Mouse (Mus musculus) forebrain, embryonic 11.5 days (tissue): ENCODE measurements around the gene Rex1bd. TPM values are rescaled to one million over a fixed set of nuclear protein-coding genes. Genes with fewer than 3 reads are reported as not detected.

Source experiments
- ATAC-seq: fragments of 200-750 bp; cut with Nextera tagmentation; replicated peaks from 2 replicates; pipeline ENCODE4 v1.8.0; 2017; ENCODE audit warnings: moderate TSS enrichment; ENCODE audit not compliant: low FRiP score
- DNase-seq: peaks from one replicate; pipeline ENCODE4 v3.0.0-alpha.2; 2017; ENCODE audit warnings: low spot score
- H3K27ac ChIP-seq: fragments of 300-500 bp; sonication (generic); 2 replicates; pipeline ENCODE4 v1.5.1; 2014; ENCODE audit warnings: low read depth, low read length
- H3K27me3 ChIP-seq: fragments of 300-500 bp; sonication (generic); 2 replicates; pipeline ENCODE4 v1.6.1; 2014; ENCODE audit warnings: mild to moderate bottlenecking, low read length, mixed read lengths; ENCODE audit not compliant: control insufficient read depth, insufficient read depth
- H3K36me3 ChIP-seq: fragments of 300-500 bp; sonication (generic); 2 replicates; pipeline ENCODE4 v1.6.1; 2014; ENCODE audit warnings: mild to moderate bottlenecking, low read length, moderate library complexity, mixed read lengths; ENCODE audit not compliant: control insufficient read depth, insufficient read depth
- H3K4me1 ChIP-seq: fragments of 300-500 bp; sonication (generic); replicated peaks from 2 replicates; pipeline ENCODE4 v1.6.1; 2014; ENCODE audit warnings: low read length, mixed read lengths; ENCODE audit not compliant: control insufficient read depth, insufficient read depth
- H3K4me2 ChIP-seq: fragments of 300-500 bp; sonication (generic); 2 replicates; pipeline ENCODE4 v1.6.1; 2014; ENCODE audit warnings: low read depth, mild to moderate bottlenecking, low read length, moderate library complexity, mixed read lengths; ENCODE audit not compliant: severe bottlenecking
- H3K4me3 ChIP-seq: fragments of 300-500 bp; sonication (generic); 2 replicates; pipeline ENCODE4 v1.5.1; 2014; ENCODE audit warnings: low read depth, low read length
- H3K9ac ChIP-seq: fragments of 300-500 bp; sonication (generic); 2 replicates; pipeline ENCODE4 v1.6.1; 2014; ENCODE audit warnings: low read length
- H3K9me3 ChIP-seq: fragments of 300-500 bp; sonication (generic); 2 replicates; pipeline ENCODE4 v1.6.1; 2016; ENCODE audit warnings: low read length, mixed read lengths; ENCODE audit not compliant: control insufficient read depth
- WGBS: fragments of 180-500 bp; shearing (Covaris S2); extraction: QIAGEN DNeasy Blood & Tissue Kit; methylation state at CpG from one replicate; pipeline ENCODE4 v1.1.7; 2014; 5-methylcytosine and 5-hydroxymethylcytosine counted together
- polyA plus RNA-seq: library from polyadenylated mRNA; unstranded; fragments of >200 nt; fragmentation: Nextera tagmentation; extraction: Ambion mirVana; gene quantifications from 2 replicates; pipeline ENCODE4 v1.2.1, GENCODE M21; 2014

The Rex1bd gene
- polyA plus RNA-seq, 1 experiment from 2014 or later = 113 TPM

GRCm38 (mm10) chr8:70481908-70482307 lies 24.6 kb downstream of the Rex1bd start:
- Histone ChIP-seq H3K9me3 (no peaks in the 10 kb centered on the region), H3K36me3 (no peaks in the 10 kb centered on the region), H3K27me3 (peaks cover 23% of the 10 kb centered on the region), H3K9ac (no peak overlapping the region), H3K4me3 (no peak overlapping the region), H3K4me1 (peaks cover 3% of the 10 kb centered on the region; the same call in 1 of the 2 replicates), H3K27ac (no peak overlapping the region), H3K4me2 (no peak overlapping the region)
- ATAC-seq = no peak
- DNase-seq = no peak
- 82% methylated on average over 3 of the region's 3 CpGs for WGBS

- no peak overlapping the region; the same call in 1 of the 2 replicates for H3K27ac ChIP-seq
- ATAC-seq (peak; percentile 44), DNase-seq (peak; percentile 67)
Measured at GRCm38 (mm10) chr8:70477269-70477982, 29.1 kb downstream of the Rex1bd start.

DNA sequence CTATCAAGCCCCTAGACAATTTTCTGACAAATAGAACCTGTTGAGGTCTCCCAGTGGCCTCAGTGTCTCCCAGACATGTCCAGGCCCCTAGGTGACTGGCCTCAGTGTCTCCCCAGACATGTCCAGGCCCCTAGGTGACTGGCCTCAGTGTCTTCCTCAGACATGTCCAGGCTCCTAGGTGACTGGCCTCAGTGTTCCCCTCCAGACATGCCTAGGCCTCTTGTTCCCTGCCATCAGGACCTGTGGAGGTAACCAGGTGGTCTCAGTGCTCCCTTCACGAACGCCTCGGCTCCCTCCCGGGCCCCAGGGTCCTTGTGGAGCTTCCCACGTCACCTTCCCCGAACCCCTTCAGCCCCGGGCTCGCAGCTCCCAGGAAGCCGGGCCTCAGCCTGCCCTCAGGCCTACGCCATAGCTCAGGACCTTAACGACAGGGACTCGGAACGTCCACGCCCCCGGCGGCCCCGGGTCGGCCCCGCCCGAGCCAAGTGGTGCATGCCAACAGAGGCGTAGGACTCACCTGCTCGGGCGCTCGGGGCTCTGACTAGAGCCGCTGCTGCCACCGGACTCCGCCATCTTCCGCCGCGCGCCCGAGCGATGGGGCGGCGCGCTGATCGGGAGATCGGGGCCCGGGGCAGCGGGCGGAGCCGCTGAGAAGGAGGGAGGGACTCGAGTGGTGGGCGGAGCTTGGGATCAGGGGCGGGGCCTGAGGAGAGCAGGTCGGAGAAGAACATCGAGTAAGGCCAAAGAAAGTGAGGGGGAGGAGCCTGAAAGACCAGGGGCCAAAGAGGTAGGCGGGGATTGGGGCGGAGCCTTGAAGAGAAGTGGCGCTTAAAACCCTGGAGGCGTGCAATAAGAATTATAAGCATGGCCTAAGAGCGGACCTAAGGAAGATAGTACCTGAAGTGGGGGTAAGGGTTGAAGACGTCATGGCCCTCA lies 30.0 kb downstream of the Rex1bd start, which contains the start of gene Klhl26:
Gene Klhl26 (minus strand): TSS at position 636 of the 936 bp plus-strand sequence.
- Histone ChIP-seq H3K27ac (no peak within 1 kb of the TSS; the same call in 1 of the 2 replicates), H3K4me1 (0 out of 2 replicates have a peak, but pooled peaks cover 7% of the 10 kb centered on the region), H3K4me2 (peak within 1 kb of the TSS; percentile 66), H3K36me3 (no peaks in the 10 kb centered on the region), H3K9ac (peak within 1 kb of the TSS; percentile 87), H3K9me3 (no peaks in the 10 kb centered on the region), H3K27me3 (no peaks in the 10 kb centered on the region; the same call in 1 of the 2 replicates), H3K4me3 (peak within 1 kb of the TSS; percentile 86)
- DNase-seq (peak; percentile 97), ATAC-seq (peak; percentile 88)
- WGBS = under 1% methylated on average over 53 of the region's 53 CpGs

More at GRCm38 (mm10) chr8:70477269-70477982, 29.1 kb downstream of the Rex1bd start:
- under 1% methylated on average over 21 of the region's 21 CpGs for WGBS
- Histone ChIP-seq H3K9me3 (no peaks in the 10 kb centered on the region), H3K36me3 (no peaks in the 10 kb centered on the region), H3K4me3 (peak overlapping the region; percentile 86), H3K4me2 (peak overlapping the region; percentile 66), H3K27me3 (no peaks in the 10 kb centered on the region; the same call in 1 of the 2 replicates), H3K9ac (no peak overlapping the region; the same call in 1 of the 2 replicates), H3K4me1 (0 out of 2 replicates have a peak, but pooled peaks cover 7% of the 10 kb centered on the region)

- Histone ChIP-seq H3K4me3 (no peak overlapping the region), H3K9ac (no peak overlapping the region), H3K4me2 (no peak overlapping the region), H3K36me3 (no peaks in the 10 kb centered on the region), H3K27ac (no peak overlapping the region), H3K4me1 (peaks cover 5% of the 10 kb centered on the region; the same call in 1 of the 2 replicates), H3K27me3 (no peaks in the 10 kb centered on the region), H3K9me3 (no peaks in the 10 kb centered on the region)
- ATAC-seq = no peak
- WGBS = 99% methylated on average over 7 of the region's 7 CpGs
- DNase-seq = no peak
Measured at GRCm38 (mm10) chr8:70471856-70472255, 34.7 kb downstream of the Rex1bd start.

GRCm38 (mm10) chr8:70469938-70470337 lies 36.6 kb downstream of the Rex1bd start:
- Histone ChIP-seq H3K27me3 (no peaks in the 10 kb centered on the region), H3K9me3 (no peaks in the 10 kb centered on the region), H3K4me1 (no peaks in the 10 kb centered on the region; the same call in 1 of the 2 replicates), H3K4me2 (no peak overlapping the region), H3K36me3 (no peaks in the 10 kb centered on the region), H3K27ac (no peak overlapping the region), H3K9ac (no peak overlapping the region), H3K4me3 (no peak overlapping the region)
- WGBS = 66% methylated on average over 2 of the region's 2 CpGs
- ATAC-seq (no peak), DNase-seq (no peak)

- H3K4me1 ChIP-seq = no peaks in the 10 kb centered on the region; the same call in 1 of the 2 replicates
- H3K9ac ChIP-seq = no peak overlapping the region
- no peaks in the 10 kb centered on the region for H3K27me3 ChIP-seq
- no peaks in the 10 kb centered on the region for H3K36me3 ChIP-seq
- no peak overlapping the region for H3K4me2 ChIP-seq
- WGBS = 65% methylated on average over 10 of the region's 10 CpGs
- DNase-seq (no peak), ATAC-seq (no peak)
- no peaks in the 10 kb centered on the region for H3K9me3 ChIP-seq
- H3K4me3 ChIP-seq = no peak overlapping the region
- H3K27ac ChIP-seq = no peak overlapping the region
Measured at GRCm38 (mm10) chr8:70469295-70469916, 37.1 kb downstream of the Rex1bd start.

- H3K27ac ChIP-seq = no peak overlapping the region
- H3K4me1 ChIP-seq = no peaks in the 10 kb centered on the region; the same call in 1 of the 2 replicates
- no peak overlapping the region for H3K9ac ChIP-seq
- DNase-seq (no peak), ATAC-seq (no peak)
- no peaks in the 10 kb centered on the region for H3K9me3 ChIP-seq
- H3K4me3 ChIP-seq = no peak overlapping the region
- WGBS = 87% methylated on average over 4 of the region's 4 CpGs
- no peaks in the 10 kb centered on the region for H3K36me3 ChIP-seq
- no peaks in the 10 kb centered on the region for H3K27me3 ChIP-seq
- no peak overlapping the region for H3K4me2 ChIP-seq
Measured at GRCm38 (mm10) chr8:70468733-70469132, 37.8 kb downstream of the Rex1bd start.

DNA sequence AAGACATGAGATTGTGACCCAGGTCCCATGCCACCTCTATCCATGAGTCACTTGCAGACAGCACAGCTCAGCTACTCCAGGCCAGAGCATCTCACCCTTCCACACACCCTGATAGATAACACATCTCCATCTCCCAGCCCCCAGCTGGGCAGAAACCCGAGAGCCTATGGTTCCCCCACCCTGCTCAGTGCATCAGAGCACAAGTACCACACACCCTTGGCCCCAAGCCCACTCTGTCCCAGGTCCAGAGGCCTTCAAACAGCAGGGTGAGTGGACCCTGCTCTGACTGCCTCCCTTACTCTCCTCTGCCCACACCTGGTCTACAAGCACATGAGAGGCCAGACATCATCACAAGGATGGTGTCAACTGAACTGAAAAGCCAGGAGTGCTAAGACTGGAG lies 38.6 kb downstream of the Rex1bd start:
- Histone ChIP-seq H3K4me3 (no peak overlapping the region), H3K27ac (no peak overlapping the region), H3K27me3 (no peaks in the 10 kb centered on the region), H3K36me3 (no peaks in the 10 kb centered on the region), H3K4me2 (no peak overlapping the region), H3K9me3 (no peaks in the 10 kb centered on the region), H3K4me1 (no peaks in the 10 kb centered on the region; the same call in 1 of the 2 replicates), H3K9ac (no peak overlapping the region)
- ATAC-seq (no peak), DNase-seq (no peak)
- 76% methylated on average over 1 of the region's 1 CpGs for WGBS
